Comparison of ENCODE assay signal across 9 mouse cellular contexts in genomic region chr5:76779094-76779615, GRCm38 (mm10).
A peak's percentile ranks its signal among the peaks of the same experiment; 100 is the strongest.
DNase-seq lines count a peak whose midpoint lies in the region; ATAC-seq and TF ChIP-seq lines count a peak whose summit lies in the region.
"Had no signal": no experiment of that assay in that cellular context is flagged by ENCODE, and none has a peak within 500 bp of the region (broad histone marks: within the 10 kb centered on the region; RNA-seq: fewer than 3 reads in every experiment).

No protein-coding gene starts in this region.

- H3K27me3 ChIP-seq in hindbrain, embryonic 15.5 days, result no peaks in the 10 kb centered on the region
- H3K27me3 ChIP-seq in midbrain, embryonic 15.5 days (replicated peaks), result no peaks in the 10 kb centered on the region
- H3K27me3 ChIP-seq: limb, embryonic 15.5 days had no signal

- H3K4me3 ChIP-seq in hindbrain, embryonic 15.5 days, result no peak overlapping the region
- no peak overlapping the region for H3K4me3 ChIP-seq in midbrain, embryonic 15.5 days
- no peak overlapping the region for H3K4me3 ChIP-seq in left cerebral cortex, adult 2 months
- H3K4me3 ChIP-seq: limb, embryonic 15.5 days had no signal

- H3K4me1 ChIP-seq in hindbrain, embryonic 15.5 days (replicated peaks), result peaks cover 37% of the 10 kb centered on the region
- peaks cover 40% of the 10 kb centered on the region for H3K4me1 ChIP-seq in midbrain, embryonic 15.5 days
- H3K4me1 ChIP-seq: limb, embryonic 15.5 days had no signal

- intact Hi-C loops in left cerebral cortex, adult 2 months (cut with DNase I), result no loop called here

- 0 out of 2 replicates have a peak overlapping the region, but pooled peaks have one; percentile 28 for H3K27ac ChIP-seq in hindbrain, embryonic 15.5 days (replicated peaks)
- 0 out of 2 replicates have a peak overlapping the region, but pooled peaks have one; percentile 42 for H3K27ac ChIP-seq in midbrain, embryonic 15.5 days
- no peak overlapping the region for H3K27ac ChIP-seq in left cerebral cortex, adult 2 months
- H3K27ac ChIP-seq: limb, embryonic 15.5 days had no signal

- 41% methylated on average over 14 of the region's 14 CpGs for WGBS in hindbrain, embryonic 15.5 days
- WGBS in midbrain, embryonic 15.5 days, result 43% methylated on average over 14 of the region's 14 CpGs

- H3K9me3 ChIP-seq in hindbrain, embryonic 15.5 days, result no peaks in the 10 kb centered on the region
- no peaks in the 10 kb centered on the region for H3K9me3 ChIP-seq in midbrain, embryonic 15.5 days
- H3K9me3 ChIP-seq: limb, embryonic 15.5 days had no signal

- no peak overlapping the region for H3K4me2 ChIP-seq in hindbrain, embryonic 15.5 days
- H3K4me2 ChIP-seq in midbrain, embryonic 15.5 days, result no peak overlapping the region
- H3K4me2 ChIP-seq: limb, embryonic 15.5 days had no signal

- DNase-seq in CD4-positive helper T cell, adult 2 months (ENCODE audit: low read depth, low spot score), result peak; percentile 32
- peak; percentile 54 for DNase-seq in ZHBTc4 (ENCODE audit: low read depth, low spot score)
- no peak for DNase-seq in adrenal gland, adult (ENCODE audit: inconsistent age in 2 of 2, low spot score in 1 of 2)
- no peak for DNase-seq in retina, postnatal 1 day
- no peak for DNase-seq in Muller cell, postnatal 12 days (ENCODE audit: inconsistent ontology term)
- DNase-seq in left cerebral cortex, adult 2 months (ENCODE audit: extremely low spot score in 1 of 2, low spot score in 2 of 2), result no peak

- TF ChIP-seq CTCF in left cerebral cortex, adult 2 months (IDR thresholded peaks at IDR 0.05), result no peak

- no peak overlapping the region for H3K9ac ChIP-seq in hindbrain, embryonic 15.5 days
- no peak overlapping the region for H3K9ac ChIP-seq in midbrain, embryonic 15.5 days
- H3K9ac ChIP-seq: limb, embryonic 15.5 days had no signal

- no peak for ATAC-seq in hindbrain, embryonic 15.5 days (ENCODE audit: low FRiP score, low read depth)
- no peak for ATAC-seq in midbrain, embryonic 15.5 days (replicated peaks)

- H3K36me3 ChIP-seq in hindbrain, embryonic 15.5 days, result no peaks in the 10 kb centered on the region
- no peaks in the 10 kb centered on the region for H3K36me3 ChIP-seq in midbrain, embryonic 15.5 days (replicated peaks)
- H3K36me3 ChIP-seq: limb, embryonic 15.5 days had no signal

Comparison
In these comparisons a context has a peak if more than half of its experiments do, and no peak if none do; other contexts are left out.
1. DNase-seq: peak in CD4-positive helper T cell, adult 2 months (single experiment) and ZHBTc4 (single experiment); none in adrenal gland, adult (0 of 2), retina, postnatal 1 day (single experiment), Muller cell, postnatal 12 days (single experiment) and left cerebral cortex, adult 2 months (0 of 2).